Mouse (Mus musculus) intestine, embryonic 14.5 days (tissue): Measurements from ENCODE around the gene Pitpnm1. TPM values are rescaled to one million over a fixed set of nuclear protein-coding genes. Genes with fewer than 3 reads are reported as not detected.
A peak's percentile ranks its signal among the peaks of the same experiment; 100 is the strongest.

Source experiments
- ATAC-seq: fragments of 200-750 bp; cut with Nextera tagmentation; replicated peaks from 2 replicates; pipeline ENCODE4 v1.8.0; 2017; ENCODE audit warnings: low read depth, moderate number of reproducible peaks, moderate TSS enrichment, moderate library complexity; ENCODE audit not compliant: low FRiP score, low TSS enrichment
- DNase-seq: peaks from one replicate; pipeline ENCODE4 v3.0.0-alpha.2; 2018; ENCODE audit warnings: low spot score
- H3K27ac ChIP-seq: fragments of 300-500 bp; sonication (generic); 2 replicates; pipeline ENCODE4 v1.5.1; 2014; ENCODE audit warnings: low read depth, mild to moderate bottlenecking, control low read depth
- H3K27me3 ChIP-seq: fragments of 300-500 bp; sonication (generic); replicated peaks from 2 replicates; pipeline ENCODE4 v1.6.1; 2014; ENCODE audit warnings: low read length, control low read depth; ENCODE audit not compliant: control insufficient read depth, insufficient read depth
- H3K36me3 ChIP-seq: fragments of 300-500 bp; sonication (generic); 2 replicates; pipeline ENCODE4 v1.6.1; 2014; ENCODE audit warnings: low read length, control low read depth; ENCODE audit not compliant: control insufficient read depth, insufficient read depth
- H3K4me1 ChIP-seq: fragments of 300-500 bp; sonication (generic); replicated peaks from 2 replicates; pipeline ENCODE4 v1.6.1; 2014; ENCODE audit warnings: low read length, control low read depth, mixed read lengths; ENCODE audit not compliant: control insufficient read depth, insufficient read depth
- H3K4me2 ChIP-seq: fragments of 300-500 bp; sonication (generic); 2 replicates; pipeline ENCODE4 v1.6.1; 2014; ENCODE audit warnings: low read length
- H3K4me3 ChIP-seq: fragments of 300-500 bp; sonication (generic); 2 replicates; pipeline ENCODE4 v1.5.1; 2014; ENCODE audit warnings: low read depth, low read length, control low read depth, mixed read lengths
- H3K9ac ChIP-seq: fragments of 300-500 bp; sonication (generic); 2 replicates; pipeline ENCODE4 v1.6.1; 2014; ENCODE audit warnings: mild to moderate bottlenecking, low read length
- H3K9me3 ChIP-seq: fragments of 300-500 bp; sonication (generic); 2 replicates; pipeline ENCODE4 v1.6.1; 2016; ENCODE audit warnings: low read length, control low read depth; ENCODE audit not compliant: control insufficient read depth
- WGBS: fragments of 180-500 bp; shearing (Covaris S2); extraction: QIAGEN DNeasy Blood & Tissue Kit; methylation state at CpG from one replicate; pipeline ENCODE4 v1.1.7; 2014; 5-methylcytosine and 5-hydroxymethylcytosine counted together
- polyA plus RNA-seq: library from polyadenylated mRNA; unstranded; fragments of >200 nt; fragmentation: Nextera tagmentation; extraction: Ambion mirVana; gene quantifications from 2 replicates; pipeline ENCODE4 v1.2.1, GENCODE M21; 2014

Pitpnm1 gene
- polyA plus RNA-seq, 1 experiment from 2014 or later: 14.3 TPM

DNA sequence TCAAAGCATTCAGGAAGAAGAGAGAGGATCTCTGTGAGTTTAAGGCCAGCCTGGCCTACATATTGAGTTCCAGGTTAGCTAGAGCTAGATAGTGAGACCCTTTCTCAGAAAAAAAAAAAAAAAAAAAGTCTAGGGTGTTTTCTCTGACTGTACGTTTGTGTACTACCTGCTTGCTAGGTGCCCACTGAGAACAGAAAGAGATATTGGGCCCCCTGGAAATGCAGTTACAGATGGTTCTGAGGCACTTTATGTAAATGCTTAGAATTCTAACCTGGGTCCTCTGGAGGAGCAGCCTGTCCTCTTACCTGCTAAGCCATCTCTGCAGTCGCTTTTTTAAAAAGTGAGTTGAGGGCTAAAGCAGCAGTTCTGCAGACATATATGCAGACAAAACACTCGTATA lies 4.0 kb upstream of the Pitpnm1 start:
- peaks cover 27% of the 10 kb centered on the region for H3K4me1 ChIP-seq
- no peak for DNase-seq
- no peak overlapping the region for H3K27ac ChIP-seq
- H3K9me3 ChIP-seq: no peaks in the 10 kb centered on the region
- ATAC-seq: no peak
- no peak overlapping the region for H3K4me2 ChIP-seq
- H3K9ac ChIP-seq: no peak overlapping the region
- H3K27me3 ChIP-seq: peaks cover 6% of the 10 kb centered on the region
- no peak overlapping the region for H3K4me3 ChIP-seq
- WGBS: 58% methylated on average over 3 of the region's 3 CpGs
- no peaks in the 10 kb centered on the region for H3K36me3 ChIP-seq

DNA sequence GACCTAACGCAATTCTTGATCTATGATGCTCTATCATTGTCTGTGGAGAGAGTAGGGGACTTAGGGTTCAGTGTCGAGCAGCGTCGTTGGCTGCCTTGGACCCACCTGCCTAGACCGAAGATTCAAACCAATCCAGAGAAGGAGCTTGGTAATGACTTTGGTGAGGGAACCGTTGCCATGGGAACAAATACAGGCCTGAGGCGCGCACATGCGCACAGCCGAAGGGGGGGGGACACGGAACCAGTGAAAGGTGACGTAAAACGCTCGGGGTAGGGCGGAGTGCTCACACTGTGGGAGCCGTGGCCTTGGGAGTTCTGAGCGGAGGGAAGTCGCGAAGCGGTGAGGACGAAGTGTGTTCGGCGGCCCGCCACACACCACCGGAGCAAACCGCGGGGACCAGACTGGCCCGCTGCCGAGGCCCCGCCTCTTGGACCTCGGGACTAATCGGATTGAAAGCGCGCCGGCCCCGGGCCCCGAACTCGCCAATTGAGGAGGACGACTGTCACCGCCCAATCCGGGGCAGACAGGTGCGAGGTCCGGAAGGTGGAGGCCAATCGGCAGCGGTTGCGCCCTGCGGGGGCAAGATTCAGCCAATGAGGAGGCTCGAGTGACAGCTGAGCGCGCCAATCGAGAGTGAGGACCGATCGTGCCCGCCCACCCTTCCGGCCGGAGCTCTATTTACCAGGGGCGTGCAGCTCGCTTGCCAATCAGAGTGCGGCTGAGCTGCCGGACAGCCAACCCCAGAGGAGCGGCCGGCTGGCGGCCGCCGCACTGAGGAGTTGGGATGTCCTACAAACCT lies 3.0 kb upstream of the Pitpnm1 start, which contains the start of gene Cdk2ap2:
Gene Cdk2ap2, plus strand, starts transcription at position 541 of the 799 bp plus-strand sequence.
- Histone ChIP-seq H3K27ac (peak within 1 kb of the TSS; percentile 84), H3K4me1 (peaks cover 30% of the 10 kb centered on the region), H3K4me3 (peak within 1 kb of the TSS; percentile 56), H3K9me3 (no peaks in the 10 kb centered on the region), H3K27me3 (peaks cover 16% of the 10 kb centered on the region), H3K9ac (peak within 1 kb of the TSS; percentile 61), H3K4me2 (peak within 1 kb of the TSS; percentile 67), H3K36me3 (no peaks in the 10 kb centered on the region)
- DNase-seq (peak; percentile 100), ATAC-seq (peak; percentile 94)
- under 1% methylated on average over 65 of the region's 65 CpGs for WGBS

DNA sequence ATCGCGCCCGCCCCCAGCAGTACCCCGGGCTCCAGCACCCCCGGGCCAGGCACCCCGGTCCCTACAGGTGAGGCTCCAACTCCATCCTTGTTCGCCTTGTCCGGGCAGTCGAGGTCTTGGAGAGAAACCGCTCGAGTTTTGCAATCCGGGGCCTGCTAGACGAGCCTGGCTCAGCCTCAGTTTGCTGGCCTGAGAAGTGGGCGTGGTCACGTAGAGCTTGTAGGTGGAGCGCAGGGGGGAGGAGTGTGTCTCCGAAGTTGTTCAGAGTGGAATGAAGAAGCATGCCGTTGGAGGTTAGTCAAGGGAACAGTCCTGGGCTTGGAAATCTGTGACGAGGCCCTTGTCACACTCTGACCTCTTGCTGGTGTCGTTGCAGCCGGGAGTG lies 2.4 kb upstream of the Pitpnm1 start:
- H3K36me3 ChIP-seq: no peaks in the 10 kb centered on the region
- peak overlapping the region; percentile 41 for H3K9ac ChIP-seq
- H3K4me1 ChIP-seq: peaks cover 30% of the 10 kb centered on the region
- peak; percentile 24 for ATAC-seq
- no peaks in the 10 kb centered on the region for H3K9me3 ChIP-seq
- H3K4me3 ChIP-seq: peak overlapping the region; percentile 56
- peaks cover 20% of the 10 kb centered on the region for H3K27me3 ChIP-seq
- WGBS: under 1% methylated on average over 21 of the region's 21 CpGs
- H3K4me2 ChIP-seq: peak overlapping the region; percentile 67
- DNase-seq: no peak
- H3K27ac ChIP-seq: peak overlapping the region; percentile 84

DNA sequence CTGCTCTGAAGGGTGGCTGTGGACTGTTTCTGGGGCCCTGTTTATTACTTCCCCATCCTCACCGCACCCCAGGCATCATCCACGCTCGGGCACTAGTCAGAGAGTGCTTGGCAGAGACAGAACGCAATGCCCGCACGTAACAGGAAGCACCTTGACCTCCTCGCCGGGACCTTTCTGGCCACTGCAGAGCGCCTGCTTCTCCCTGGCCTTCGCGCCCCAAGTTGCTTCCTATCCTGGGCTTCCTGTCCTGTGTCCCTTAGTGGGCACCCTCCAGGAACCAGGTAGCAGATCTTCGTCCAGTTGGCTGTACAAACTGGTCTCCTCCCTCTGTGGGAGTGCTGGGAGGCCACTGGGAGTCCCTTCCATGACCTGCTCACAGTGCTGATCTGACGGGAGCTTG lies 1.4 kb upstream of the Pitpnm1 start:
- no peak overlapping the region for H3K4me3 ChIP-seq
- H3K4me2 ChIP-seq: no peak overlapping the region; the same call in 1 of the 2 replicates
- H3K9me3 ChIP-seq: no peaks in the 10 kb centered on the region
- H3K9ac ChIP-seq: no peak overlapping the region
- 84% methylated on average over 13 of the region's 13 CpGs for WGBS
- no peak overlapping the region for H3K27ac ChIP-seq
- peaks cover 23% of the 10 kb centered on the region for H3K27me3 ChIP-seq
- H3K36me3 ChIP-seq: no peaks in the 10 kb centered on the region
- H3K4me1 ChIP-seq: peaks cover 30% of the 10 kb centered on the region
- ATAC-seq (no peak), DNase-seq (no peak)

DNA sequence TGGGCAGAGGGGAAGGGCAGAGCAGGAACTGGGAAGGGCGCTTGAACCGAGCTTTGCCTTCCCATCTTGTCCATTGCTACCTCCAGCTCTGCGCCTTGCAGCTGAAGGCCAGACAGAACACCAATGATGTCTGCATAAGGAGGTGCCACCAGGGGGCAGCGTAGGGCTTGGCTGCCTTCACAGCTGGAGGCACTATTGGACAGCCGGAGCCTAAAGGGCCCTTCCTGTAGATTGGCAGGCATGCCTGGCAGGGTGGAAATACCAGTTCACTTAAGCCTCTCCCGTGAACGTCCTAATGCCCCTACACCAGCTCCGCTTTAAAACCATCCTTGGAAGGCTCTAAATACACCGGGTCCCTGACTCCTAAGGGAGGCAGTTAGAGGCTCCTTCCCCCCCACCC lies 742 bp upstream of the Pitpnm1 start:
- H3K27me3 ChIP-seq: peaks cover 23% of the 10 kb centered on the region
- WGBS: 9% methylated on average over 9 of the region's 9 CpGs
- DNase-seq: peak; percentile 94
- no peak overlapping the region for H3K9ac ChIP-seq
- peak overlapping the region; percentile 90 for H3K4me2 ChIP-seq
- H3K4me3 ChIP-seq: no peak overlapping the region
- no peak for ATAC-seq
- peaks cover 30% of the 10 kb centered on the region for H3K4me1 ChIP-seq
- no peak overlapping the region for H3K27ac ChIP-seq
- H3K9me3 ChIP-seq: no peaks in the 10 kb centered on the region
- H3K36me3 ChIP-seq: no peaks in the 10 kb centered on the region

DNA sequence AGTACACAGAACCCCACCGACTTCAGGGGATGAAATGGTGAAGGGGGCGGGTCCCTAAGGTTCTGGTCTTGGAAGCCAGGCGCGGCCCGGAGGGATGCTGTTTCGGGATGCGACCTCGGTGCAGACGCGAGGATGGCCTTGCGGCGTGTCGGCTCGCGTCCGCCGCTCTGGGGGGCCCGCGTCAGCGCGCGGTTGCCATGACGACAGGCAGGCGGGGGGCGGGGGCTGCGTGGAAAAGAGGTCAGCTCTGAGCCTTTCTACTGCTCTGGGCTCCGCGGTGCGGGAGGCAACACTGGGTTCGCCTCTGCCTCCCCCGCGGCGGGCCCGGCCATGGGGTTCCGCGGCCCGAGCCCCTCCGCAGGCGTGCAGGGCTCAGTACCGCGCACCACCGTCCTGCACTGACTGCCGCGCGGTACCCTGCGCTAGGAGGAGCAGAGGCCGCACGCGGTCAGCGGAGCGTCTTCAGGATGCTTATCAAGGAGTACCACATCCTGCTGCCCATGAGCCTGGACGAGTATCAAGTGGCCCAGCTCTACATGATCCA lies 992 bp downstream of the Pitpnm1 start:
- Histone ChIP-seq H3K9ac (0 out of 2 replicates have a peak overlapping the region, but pooled peaks have one; percentile 23), H3K4me1 (peaks cover 30% of the 10 kb centered on the region), H3K27me3 (peaks cover 23% of the 10 kb centered on the region), H3K36me3 (no peaks in the 10 kb centered on the region), H3K4me3 (peak overlapping the region; percentile 41), H3K27ac (no peak overlapping the region), H3K4me2 (peak overlapping the region; percentile 90), H3K9me3 (no peaks in the 10 kb centered on the region)
- ATAC-seq (no peak), DNase-seq (peak; percentile 67)
- WGBS: under 1% methylated on average over 52 of the region's 52 CpGs

DNA sequence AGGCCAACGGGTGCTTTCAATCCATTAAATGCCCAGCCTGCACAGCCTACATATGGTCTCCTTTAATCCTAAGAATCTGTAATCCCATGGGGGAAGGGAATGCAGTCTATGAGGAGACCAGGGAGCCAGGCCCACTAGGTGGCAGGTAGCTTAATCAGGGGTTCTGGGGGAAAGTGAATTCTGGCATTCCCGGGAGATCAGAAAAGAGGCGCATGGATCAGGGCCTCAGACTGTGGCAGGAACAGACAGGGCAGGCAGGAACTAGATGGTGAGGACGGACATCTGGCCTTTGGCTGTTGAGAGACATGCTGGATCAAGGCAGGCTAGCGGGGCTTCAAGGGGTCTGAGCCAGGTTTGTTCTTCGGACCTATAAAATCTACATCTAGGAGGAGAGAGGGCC lies 1.7 kb downstream of the Pitpnm1 start:
- DNase-seq (no peak), ATAC-seq (no peak)
- no peak overlapping the region for H3K27ac ChIP-seq
- no peaks in the 10 kb centered on the region for H3K36me3 ChIP-seq
- H3K4me2 ChIP-seq: 0 out of 2 replicates have a peak overlapping the region, but pooled peaks have one; percentile 90
- H3K27me3 ChIP-seq: peaks cover 23% of the 10 kb centered on the region
- whole genome bisulfite sequencing: 69% methylated on average over 6 of the region's 6 CpGs
- H3K4me3 ChIP-seq: no peak overlapping the region
- H3K9me3 ChIP-seq: no peaks in the 10 kb centered on the region
- H3K4me1 ChIP-seq: peaks cover 26% of the 10 kb centered on the region
- H3K9ac ChIP-seq: no peak overlapping the region

DNA sequence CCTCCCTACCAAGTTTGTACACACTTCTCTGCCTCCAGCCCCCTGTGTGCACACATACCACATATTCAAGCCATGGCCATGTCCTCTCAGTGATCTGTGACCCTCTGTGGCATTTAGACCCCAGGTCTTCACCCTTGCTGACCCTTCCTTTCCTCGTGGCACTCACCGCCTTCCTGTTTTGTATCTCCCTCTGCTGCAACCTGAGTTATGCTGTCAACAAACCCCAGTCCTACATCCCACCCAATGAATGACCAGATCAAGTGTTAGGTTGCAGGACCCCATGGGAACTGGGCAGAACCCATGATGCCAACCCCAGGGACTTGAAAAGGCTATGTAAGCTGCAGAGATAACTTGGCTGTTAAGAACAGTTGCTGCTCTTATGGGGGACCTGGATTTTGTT lies 2.3 kb downstream of the Pitpnm1 start:
- H3K27ac ChIP-seq: no peak overlapping the region
- H3K36me3 ChIP-seq: no peaks in the 10 kb centered on the region
- 86% methylated on average over 2 of the region's 2 CpGs for WGBS
- H3K4me2 ChIP-seq: no peak overlapping the region
- no peaks in the 10 kb centered on the region for H3K9me3 ChIP-seq
- peaks cover 24% of the 10 kb centered on the region; the same call in 1 of the 2 replicates for H3K4me1 ChIP-seq
- H3K27me3 ChIP-seq: peaks cover 23% of the 10 kb centered on the region
- H3K4me3 ChIP-seq: no peak overlapping the region
- no peak for ATAC-seq
- DNase-seq: no peak
- H3K9ac ChIP-seq: no peak overlapping the region
